Mouse (Mus musculus): ENCODE measurements around the gene Aoc2.

- no peak for TF ChIP-seq CTCF (IDR thresholded peaks at IDR 0.05; ENCODE audit: control insufficient read depth, insufficient read depth, insufficient read length)
- TF ChIP-seq CEBPB (IDR thresholded peaks at IDR 0.05; ENCODE audit: low read depth) = no peak
Observed at GRCm38 (mm10) chr11:101301299-101302003, 23.4 kb upstream of the Aoc2 start.
